Mouse (Mus musculus): ENCODE measurements around the gene Ubap2.

DNA sequence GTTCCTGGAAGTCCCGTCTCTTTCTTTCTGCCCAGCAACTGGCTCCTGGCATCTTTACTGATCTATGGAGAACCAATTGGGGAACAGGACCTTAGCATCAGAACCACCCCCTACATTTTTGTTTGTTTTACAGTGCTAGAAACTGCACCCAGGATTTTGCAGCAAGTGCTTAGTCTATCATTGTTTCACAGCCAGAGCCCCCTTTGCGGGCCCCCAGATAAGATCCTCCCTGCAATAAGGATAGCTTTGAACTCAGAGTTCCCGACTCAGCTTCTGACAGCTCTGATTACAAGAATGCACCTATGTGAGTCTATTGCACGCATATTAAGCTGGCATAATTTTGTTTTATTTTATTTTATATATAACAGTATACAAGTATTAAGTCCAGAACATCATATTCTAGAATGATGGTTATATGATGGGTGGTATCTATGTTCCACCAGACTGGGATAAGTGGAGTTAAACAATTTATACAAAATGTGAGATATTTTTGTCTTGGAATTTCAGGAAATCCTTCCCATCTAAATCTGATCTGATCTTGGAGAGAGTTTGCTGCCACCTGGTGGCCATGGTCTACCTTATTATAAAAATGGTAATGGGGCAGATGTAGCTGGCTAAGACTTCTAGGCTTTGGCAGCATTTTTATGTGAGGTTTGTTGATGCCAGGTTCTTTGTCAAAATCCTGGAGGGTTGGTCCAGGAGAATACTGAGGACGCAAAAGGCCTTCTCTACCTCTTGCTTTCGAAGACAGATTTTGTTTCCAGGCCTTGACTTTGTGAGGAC, 109.1 kb downstream of the Ubap2 start:
- TF ChIP-seq POLR2A (IDR thresholded peaks at IDR 0.05; ENCODE audit: control insufficient read depth, low read depth, low read length) (no peak), CTCF (IDR thresholded peaks at IDR 0.05; ENCODE audit: control insufficient read depth, insufficient read depth, insufficient replicate concordance, low read depth, low read length) (no peak)

Data from testis, adult 2 months (tissue).